Mouse (Mus musculus) stomach, postnatal 0 days (tissue): Measurements from ENCODE around the gene Gm7029.
"Not testable (repeated sequence)": the region's sequence is repeated elsewhere in the genome, so short reads cannot be mapped to it uniquely, and the experiment has no call there.

Experiments
- CTCF ChIP-seq: IDR thresholded peaks from 2 replicates; pipeline ENCODE4 v1.5.1; 2016; ENCODE audit warnings: antibody characterized with exemption, low read depth, mild to moderate bottlenecking, moderate library complexity
- EP300 ChIP-seq: optimal IDR thresholded peaks from 2 replicates; pipeline ENCODE3; 2016; ENCODE audit warnings: antibody characterized with exemption

- TF ChIP-seq CTCF, EP300: not testable (repeated sequence)
Measured at GRCm38 (mm10) chr17:33889941-33890532, 16.4 kb downstream of the Gm7029 start.
